Mouse (Mus musculus): Measurements from ENCODE around the gene Crhr1. TPM values are rescaled to one million over a fixed set of nuclear protein-coding genes. Genes with fewer than 3 reads are reported as not detected.

Crhr1 gene
- polyA plus RNA-seq, 1 experiment from 2014 or later: 0.39 TPM

DNA sequence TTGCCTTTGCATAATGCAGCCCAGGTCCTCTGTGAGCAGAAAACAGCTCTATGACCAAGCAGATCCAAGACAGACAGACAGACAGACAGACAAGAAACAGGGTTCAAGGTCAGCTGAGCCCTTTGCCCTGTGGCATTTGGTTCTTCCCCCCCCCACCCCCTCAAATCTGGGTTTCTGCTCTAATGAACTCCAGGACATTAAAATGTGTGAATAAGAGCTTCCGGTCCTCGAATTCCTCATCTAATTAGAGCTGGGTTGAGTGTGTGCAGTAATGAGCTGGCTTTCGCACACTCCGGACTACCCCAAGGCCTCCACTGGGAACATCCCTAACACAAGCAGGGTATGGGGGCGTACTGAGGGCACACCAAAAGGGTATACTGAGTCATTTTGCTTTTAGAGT, 18.3 kb downstream of the Crhr1 start:
- ATAC-seq (ENCODE audit: insufficient number of reproducible peaks, insufficient read depth, low FRiP score, low read depth): no peak
- Histone ChIP-seq H3K27me3 (ENCODE audit: control insufficient read depth, insufficient read depth, low read length) (no peaks in the 10 kb centered on the region), H3K9me3 (ENCODE audit: control insufficient read depth, low read depth, low read length) (no peaks in the 10 kb centered on the region), H3K4me2 (replicated peaks; ENCODE audit: low read depth, low read length) (no peak overlapping the region), H3K4me1 (ENCODE audit: control insufficient read depth, insufficient read depth, low read length) (no peaks in the 10 kb centered on the region), H3K27ac (ENCODE audit: low read length) (no peak overlapping the region; the same call in 1 of the 2 replicates), H3K36me3 (ENCODE audit: control insufficient read depth, insufficient read depth, low read length) (no peaks in the 10 kb centered on the region), H3K9ac (replicated peaks; ENCODE audit: low read depth, low read length) (no peak overlapping the region), H3K4me3 (ENCODE audit: low read depth, low read length) (no peak overlapping the region)
- 78% methylated on average over 5 of the region's 5 CpGs for WGBS

DNA sequence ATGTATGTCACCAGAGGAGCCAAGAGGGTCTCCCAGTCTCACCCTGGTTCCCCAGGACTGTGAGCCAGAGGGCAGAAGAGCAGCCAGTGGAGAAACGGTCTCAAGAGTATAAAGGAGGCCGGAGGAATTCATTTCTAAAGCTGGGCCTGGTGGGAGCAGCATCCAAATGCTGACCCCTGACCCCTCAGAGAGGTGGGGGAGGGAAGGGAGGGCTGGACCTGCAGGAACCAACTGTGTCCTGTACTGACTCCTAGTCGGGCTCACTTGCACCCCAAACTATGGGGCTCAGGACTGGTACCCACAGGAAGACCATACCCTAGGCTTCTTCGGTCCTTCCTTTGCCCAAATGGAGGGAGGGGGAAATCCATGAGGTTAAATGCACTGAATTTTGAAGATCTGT, 21.7 kb downstream of the Crhr1 start:
- ATAC-seq (ENCODE audit: insufficient number of reproducible peaks, insufficient read depth, low FRiP score, low read depth): no peak
- H3K4me3 ChIP-seq (ENCODE audit: low read depth, low read length): no peak overlapping the region
- 63% methylated on average over 4 of the region's 4 CpGs for WGBS
- H3K9me3 ChIP-seq (ENCODE audit: control insufficient read depth, low read depth, low read length): no peaks in the 10 kb centered on the region
- no peaks in the 10 kb centered on the region for H3K36me3 ChIP-seq (ENCODE audit: control insufficient read depth, insufficient read depth, low read length)
- no peak overlapping the region for H3K4me2 ChIP-seq (replicated peaks; ENCODE audit: low read depth, low read length)
- no peak overlapping the region for H3K27ac ChIP-seq (ENCODE audit: low read length)
- no peak overlapping the region for H3K9ac ChIP-seq (replicated peaks; ENCODE audit: low read depth, low read length)
- 0 out of 2 replicates have a peak, but pooled peaks cover 4% of the 10 kb centered on the region for H3K27me3 ChIP-seq (ENCODE audit: control insufficient read depth, insufficient read depth, low read length)
- no peaks in the 10 kb centered on the region for H3K4me1 ChIP-seq (ENCODE audit: control insufficient read depth, insufficient read depth, low read length)

DNA sequence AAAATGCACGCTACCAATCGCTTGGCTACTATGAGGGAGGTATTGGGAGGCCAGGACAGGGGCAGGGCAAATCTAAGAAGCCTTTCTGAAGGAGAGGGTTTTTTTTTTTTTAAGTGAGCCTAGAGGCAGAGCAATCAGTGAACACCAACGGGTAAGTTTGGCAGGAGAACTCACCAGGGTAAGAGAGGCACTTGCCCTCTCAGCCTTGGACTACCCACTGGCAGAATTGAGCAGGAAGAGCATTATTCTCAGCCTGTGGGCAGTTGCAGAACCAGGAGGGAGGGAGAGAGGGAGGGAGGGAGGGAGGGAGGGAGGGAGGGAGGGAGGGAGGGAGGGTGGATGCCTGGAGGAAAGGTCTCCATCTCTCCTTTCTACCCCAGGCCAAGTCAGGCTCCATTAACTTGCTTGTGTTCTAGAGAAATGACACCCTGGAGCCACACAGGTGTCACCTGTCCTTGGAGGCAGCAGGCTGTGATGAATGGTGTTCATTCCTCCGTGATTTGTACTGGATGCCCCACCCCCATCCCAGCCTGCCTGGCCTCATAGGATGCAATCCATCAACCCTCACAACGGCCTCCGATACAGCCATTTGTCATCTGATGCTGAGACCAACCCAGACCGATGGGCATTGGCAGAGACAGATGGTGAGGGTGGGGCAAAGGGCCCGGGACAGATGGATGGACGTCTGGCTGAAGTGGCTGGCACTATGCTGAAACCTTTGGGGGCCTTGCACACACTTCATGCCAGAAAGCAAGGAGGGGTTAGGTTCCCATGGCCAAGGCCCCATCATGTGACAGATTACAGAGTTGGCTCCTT, 22.4 kb downstream of the Crhr1 start:
- 0 out of 2 replicates have a peak, but pooled peaks cover 4% of the 10 kb centered on the region for H3K27me3 ChIP-seq (ENCODE audit: control insufficient read depth, insufficient read depth, low read length)
- H3K36me3 ChIP-seq (ENCODE audit: control insufficient read depth, insufficient read depth, low read length): no peaks in the 10 kb centered on the region
- H3K9me3 ChIP-seq (ENCODE audit: control insufficient read depth, low read depth, low read length): no peaks in the 10 kb centered on the region
- WGBS: 16% methylated on average over 9 of the region's 9 CpGs
- H3K4me2 ChIP-seq (replicated peaks; ENCODE audit: low read depth, low read length): no peak overlapping the region
- no peak overlapping the region for H3K27ac ChIP-seq (ENCODE audit: low read length)
- H3K4me3 ChIP-seq (ENCODE audit: low read depth, low read length): no peak overlapping the region
- ATAC-seq (ENCODE audit: insufficient number of reproducible peaks, insufficient read depth, low FRiP score, low read depth): no peak
- H3K9ac ChIP-seq (replicated peaks; ENCODE audit: low read depth, low read length): no peak overlapping the region
- H3K4me1 ChIP-seq (ENCODE audit: control insufficient read depth, insufficient read depth, low read length): no peaks in the 10 kb centered on the region

DNA sequence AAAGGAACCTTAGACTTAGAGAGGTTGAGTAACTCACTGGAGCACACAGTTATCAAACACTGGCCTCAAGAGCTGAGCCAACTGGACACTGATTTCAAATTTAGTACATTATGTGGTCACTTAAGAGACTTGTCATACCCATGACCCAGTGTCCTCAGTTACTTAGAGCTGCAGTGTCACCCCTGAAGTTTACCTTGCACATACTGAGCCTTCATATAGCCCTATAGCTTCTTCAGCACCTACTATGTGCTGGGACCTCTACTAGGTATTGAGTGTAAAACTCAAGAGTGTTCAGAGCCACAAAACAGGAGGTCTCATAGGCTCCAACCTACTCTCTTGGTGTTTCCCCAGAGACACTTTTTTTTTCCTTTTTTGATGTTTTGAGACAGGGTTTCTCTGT, 23.2 kb downstream of the Crhr1 start:
- Histone ChIP-seq H3K27ac (ENCODE audit: low read length) (no peak overlapping the region), H3K9ac (replicated peaks; ENCODE audit: low read depth, low read length) (no peak overlapping the region), H3K9me3 (ENCODE audit: control insufficient read depth, low read depth, low read length) (no peaks in the 10 kb centered on the region), H3K36me3 (ENCODE audit: control insufficient read depth, insufficient read depth, low read length) (no peaks in the 10 kb centered on the region), H3K4me3 (ENCODE audit: low read depth, low read length) (no peak overlapping the region), H3K27me3 (ENCODE audit: control insufficient read depth, insufficient read depth, low read length) (0 out of 2 replicates have a peak, but pooled peaks cover 4% of the 10 kb centered on the region), H3K4me2 (replicated peaks; ENCODE audit: low read depth, low read length) (no peak overlapping the region), H3K4me1 (ENCODE audit: control insufficient read depth, insufficient read depth, low read length) (no peaks in the 10 kb centered on the region)
- no peak for ATAC-seq (ENCODE audit: insufficient number of reproducible peaks, insufficient read depth, low FRiP score, low read depth)

DNA sequence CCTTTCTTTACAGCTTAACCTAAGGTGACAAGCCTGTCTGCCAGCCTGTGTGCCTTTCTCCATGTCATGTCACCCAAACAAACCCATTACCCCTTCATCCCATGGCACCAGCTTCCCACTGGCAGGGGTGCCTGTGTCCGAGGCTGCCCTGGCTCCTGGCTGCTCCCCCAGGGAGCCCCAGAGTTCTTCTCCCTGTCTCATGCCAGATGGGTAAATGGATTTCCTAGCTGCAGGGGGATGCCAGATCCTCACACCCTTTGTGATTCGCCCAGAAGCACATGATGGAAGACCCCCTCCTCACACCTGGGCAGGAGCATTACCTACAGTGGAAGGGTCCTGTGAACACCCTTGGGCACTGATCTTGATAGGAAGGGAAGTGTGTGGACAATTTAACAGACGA, 23.7 kb downstream of the Crhr1 start:
- no peak for ATAC-seq (ENCODE audit: insufficient number of reproducible peaks, insufficient read depth, low FRiP score, low read depth)
- Histone ChIP-seq H3K27me3 (ENCODE audit: control insufficient read depth, insufficient read depth, low read length) (0 out of 2 replicates have a peak, but pooled peaks cover 4% of the 10 kb centered on the region), H3K9ac (replicated peaks; ENCODE audit: low read depth, low read length) (no peak overlapping the region), H3K4me3 (ENCODE audit: low read depth, low read length) (no peak overlapping the region), H3K4me2 (replicated peaks; ENCODE audit: low read depth, low read length) (no peak overlapping the region), H3K36me3 (ENCODE audit: control insufficient read depth, insufficient read depth, low read length) (no peaks in the 10 kb centered on the region), H3K9me3 (ENCODE audit: control insufficient read depth, low read depth, low read length) (no peaks in the 10 kb centered on the region), H3K4me1 (ENCODE audit: control insufficient read depth, insufficient read depth, low read length) (no peaks in the 10 kb centered on the region), H3K27ac (ENCODE audit: low read length) (no peak overlapping the region)
- 59% methylated on average over 3 of the region's 3 CpGs for WGBS

DNA sequence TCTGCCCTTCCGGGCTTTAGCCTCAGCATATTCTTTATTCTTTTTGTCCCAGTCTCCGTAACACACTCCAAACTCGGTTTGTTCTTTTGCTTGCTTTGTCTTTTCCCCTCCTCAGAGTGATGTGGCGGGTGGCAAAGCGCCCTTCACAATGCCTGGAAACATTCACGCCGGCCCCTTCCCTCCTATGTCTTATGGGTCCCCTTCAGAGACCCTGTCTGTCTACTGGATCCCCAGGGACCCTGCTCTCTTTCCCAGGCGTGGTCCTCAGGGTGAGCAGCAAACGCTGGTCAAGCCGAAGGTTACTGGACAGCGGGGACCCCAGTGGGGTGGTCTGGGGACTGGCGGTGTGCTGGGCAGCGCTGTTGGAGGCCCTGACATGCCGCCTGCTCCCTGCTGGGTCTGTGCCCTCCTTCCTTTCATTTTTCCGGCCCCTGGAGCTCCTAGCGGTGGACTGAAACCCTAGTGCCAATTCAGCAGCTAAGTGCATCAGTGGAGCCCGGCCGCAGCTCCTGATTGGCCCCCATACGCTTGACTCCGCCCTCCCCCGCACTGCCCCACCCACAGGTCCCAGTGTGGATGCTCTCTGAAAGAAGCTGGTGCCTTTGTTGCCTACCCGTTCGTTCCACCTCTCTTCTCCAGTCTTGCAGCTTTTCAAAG, 25.1 kb downstream of the Crhr1 start:
- no peak overlapping the region for H3K27ac ChIP-seq (ENCODE audit: low read length)
- H3K36me3 ChIP-seq (ENCODE audit: control insufficient read depth, insufficient read depth, low read length): no peaks in the 10 kb centered on the region
- no peak overlapping the region for H3K9ac ChIP-seq (replicated peaks; ENCODE audit: low read depth, low read length)
- H3K4me3 ChIP-seq (ENCODE audit: low read depth, low read length): peak overlapping the region; percentile 16; the same call in 1 of the 2 replicates
- no peaks in the 10 kb centered on the region for H3K4me1 ChIP-seq (ENCODE audit: control insufficient read depth, insufficient read depth, low read length)
- peak; percentile 81 for ATAC-seq (ENCODE audit: insufficient number of reproducible peaks, insufficient read depth, low FRiP score, low read depth)
- 8% methylated on average over 23 of the region's 23 CpGs for WGBS
- no peaks in the 10 kb centered on the region for H3K9me3 ChIP-seq (ENCODE audit: control insufficient read depth, low read depth, low read length)
- peak overlapping the region; percentile 47 for H3K4me2 ChIP-seq (replicated peaks; ENCODE audit: low read depth, low read length)
- 0 out of 2 replicates have a peak, but pooled peaks cover 4% of the 10 kb centered on the region for H3K27me3 ChIP-seq (ENCODE audit: control insufficient read depth, insufficient read depth, low read length)

DNA sequence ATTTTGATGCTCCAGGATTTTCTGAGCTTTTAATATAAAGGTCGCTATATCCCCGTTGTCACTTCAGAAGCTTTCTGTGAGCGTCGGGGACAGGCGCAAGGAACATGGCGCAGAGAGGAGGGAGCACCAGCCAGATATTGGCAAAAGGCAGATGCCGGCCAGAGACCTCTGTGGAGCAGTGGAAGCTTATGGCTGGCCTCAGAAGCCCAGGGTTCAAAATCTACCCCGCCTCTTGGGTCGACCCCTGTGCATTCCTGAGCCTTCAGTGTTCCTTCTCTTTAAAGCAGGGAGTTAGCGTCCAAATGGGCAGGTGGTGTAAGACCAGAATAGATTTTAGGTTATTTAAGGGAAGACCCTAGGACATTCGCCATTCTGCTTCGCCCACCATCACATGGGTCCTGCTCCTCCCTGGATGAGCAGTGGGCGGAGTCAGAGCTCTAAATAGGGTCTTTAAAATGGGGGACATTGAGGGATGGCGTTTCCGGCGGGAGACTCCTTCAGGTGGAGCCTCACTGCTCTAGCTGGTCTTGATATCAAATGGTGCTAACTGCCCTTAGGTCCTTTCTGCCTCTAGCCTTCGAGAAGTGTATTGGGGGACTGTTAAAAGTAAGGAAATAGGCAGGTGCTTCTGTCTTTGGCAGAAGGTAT, 25.7 kb downstream of the Crhr1 start:
- H3K4me2 ChIP-seq (replicated peaks; ENCODE audit: low read depth, low read length): peak overlapping the region; percentile 47
- H3K36me3 ChIP-seq (ENCODE audit: control insufficient read depth, insufficient read depth, low read length): no peaks in the 10 kb centered on the region
- whole genome bisulfite sequencing: 6% methylated on average over 17 of the region's 17 CpGs
- H3K4me3 ChIP-seq (ENCODE audit: low read depth, low read length): peak overlapping the region; percentile 16; the same call in 1 of the 2 replicates
- ATAC-seq (ENCODE audit: insufficient number of reproducible peaks, insufficient read depth, low FRiP score, low read depth): no peak
- H3K27me3 ChIP-seq (ENCODE audit: control insufficient read depth, insufficient read depth, low read length): 0 out of 2 replicates have a peak, but pooled peaks cover 4% of the 10 kb centered on the region
- H3K9ac ChIP-seq (replicated peaks; ENCODE audit: low read depth, low read length): no peak overlapping the region
- H3K9me3 ChIP-seq (ENCODE audit: control insufficient read depth, low read depth, low read length): no peaks in the 10 kb centered on the region
- H3K4me1 ChIP-seq (ENCODE audit: control insufficient read depth, insufficient read depth, low read length): no peaks in the 10 kb centered on the region
- H3K27ac ChIP-seq (ENCODE audit: low read length): no peak overlapping the region

DNA sequence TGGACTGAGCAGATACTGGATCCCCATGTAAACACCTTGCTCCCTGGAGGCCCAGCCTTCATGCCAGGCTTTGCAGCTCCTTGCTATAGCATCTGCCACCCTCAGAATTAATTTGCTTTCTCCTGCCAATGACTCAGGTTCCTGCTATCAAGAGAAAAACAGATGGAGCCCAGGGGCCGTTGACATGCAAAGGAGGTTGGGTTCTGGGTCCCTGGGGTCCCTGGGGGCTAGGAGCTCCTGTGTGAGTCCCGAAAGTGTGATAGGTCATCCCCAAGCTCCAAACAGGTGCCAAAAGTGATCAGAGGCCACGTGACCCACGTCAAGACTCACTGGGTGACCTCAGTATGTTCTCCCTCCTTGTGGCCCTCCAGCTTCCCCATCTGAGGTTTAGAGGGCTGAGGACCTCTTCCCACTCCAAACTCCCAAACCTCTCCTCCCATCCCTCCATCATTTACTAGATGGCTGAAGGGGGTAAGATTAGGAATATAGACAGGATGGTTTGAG, 27.2 kb downstream of the Crhr1 start:
- H3K27me3 ChIP-seq (ENCODE audit: control insufficient read depth, insufficient read depth, low read length): 0 out of 2 replicates have a peak, but pooled peaks cover 4% of the 10 kb centered on the region
- no peaks in the 10 kb centered on the region for H3K9me3 ChIP-seq (ENCODE audit: control insufficient read depth, low read depth, low read length)
- no peak overlapping the region for H3K4me3 ChIP-seq (ENCODE audit: low read depth, low read length)
- WGBS: 80% methylated on average over 4 of the region's 4 CpGs
- no peak overlapping the region for H3K9ac ChIP-seq (replicated peaks; ENCODE audit: low read depth, low read length)
- no peaks in the 10 kb centered on the region for H3K36me3 ChIP-seq (ENCODE audit: control insufficient read depth, insufficient read depth, low read length)
- no peaks in the 10 kb centered on the region for H3K4me1 ChIP-seq (ENCODE audit: control insufficient read depth, insufficient read depth, low read length)
- no peak overlapping the region for H3K4me2 ChIP-seq (replicated peaks; ENCODE audit: low read depth, low read length)
- no peak for ATAC-seq (ENCODE audit: insufficient number of reproducible peaks, insufficient read depth, low FRiP score, low read depth)
- H3K27ac ChIP-seq (ENCODE audit: low read length): no peak overlapping the region

Measured in stomach, embryonic 14.5 days (tissue).